Mouse (Mus musculus): ENCODE results near the gene Ppp4c.
A peak's percentile ranks its signal among the peaks of the same experiment; 100 is the strongest.

- TF ChIP-seq POLR2A (IDR thresholded peaks at IDR 0.05; ENCODE audit: borderline replicate concordance, low read depth, low read length) (no peak), CTCF (IDR thresholded peaks at IDR 0.05; ENCODE audit: low read depth, low read length) (peak; percentile 44; the same call in 1 of the 2 replicates)
Observed at GRCm38 (mm10) chr7:126749582-126750343, 42.5 kb downstream of the Ppp4c start.
